Mouse (Mus musculus) neural tube, embryonic 15.5 days (tissue): ENCODE data around the gene Mthfd1. TPM values are rescaled to one million over a fixed set of nuclear protein-coding genes. Genes with fewer than 3 reads are reported as not detected.
"Not testable (repeated sequence)": the region's sequence is repeated elsewhere in the genome, so short reads cannot be mapped to it uniquely, and the experiment has no call there.

Experiments
- ATAC-seq: fragments of 200-750 bp; cut with Nextera tagmentation; 2 replicates; pipeline ENCODE4 v1.8.0; 2017; ENCODE audit warnings: mild to moderate bottlenecking, moderate TSS enrichment, moderate library complexity; ENCODE audit not compliant: low FRiP score
- H3K27ac ChIP-seq: fragments of 300-500 bp; sonication (generic); replicated peaks from 2 replicates; pipeline ENCODE4 v1.5.1; 2015; ENCODE audit warnings: mild to moderate bottlenecking, inconsistent platforms
- H3K27me3 ChIP-seq: fragments of 300-500 bp; sonication (generic); replicated peaks from 2 replicates; pipeline ENCODE4 v1.6.1; 2015; ENCODE audit warnings: inconsistent platforms
- H3K36me3 ChIP-seq: fragments of 300-500 bp; sonication (generic); 2 replicates; pipeline ENCODE4 v1.6.1; 2015; ENCODE audit warnings: inconsistent platforms
- H3K4me1 ChIP-seq: fragments of 300-500 bp; sonication (generic); 2 replicates; pipeline ENCODE4 v1.6.1; 2015; ENCODE audit warnings: inconsistent platforms
- H3K4me2 ChIP-seq: fragments of 300-500 bp; sonication (generic); 2 replicates; pipeline ENCODE4 v1.6.1; 2015; ENCODE audit warnings: inconsistent platforms, mild to moderate bottlenecking, moderate library complexity
- H3K4me3 ChIP-seq: fragments of 300-500 bp; sonication (generic); replicated peaks from 2 replicates; pipeline ENCODE4 v1.5.1; 2015; ENCODE audit warnings: mild to moderate bottlenecking, inconsistent platforms
- H3K9ac ChIP-seq: fragments of 300-500 bp; sonication (generic); replicated peaks from 2 replicates; pipeline ENCODE4 v1.6.1; 2015; ENCODE audit warnings: mild to moderate bottlenecking, inconsistent platforms
- H3K9me3 ChIP-seq: fragments of 300-500 bp; sonication (generic); replicated peaks from 2 replicates; pipeline ENCODE4 v1.6.1; 2016; ENCODE audit warnings: inconsistent platforms
- WGBS: fragments of 180-500 bp; shearing (Covaris S2); methylation state at CpG from one replicate; pipeline ENCODE4 v1.1.7; 2015; ENCODE audit warnings: mixed read lengths; 5-methylcytosine and 5-hydroxymethylcytosine counted together
- polyA plus RNA-seq: library from polyadenylated mRNA; unstranded; fragments of >200 nt; fragmentation: Nextera tagmentation; extraction: Ambion mirVana; gene quantifications from 2 replicates; pipeline ENCODE4 v1.2.1, GENCODE M21; 2015

Mthfd1 gene
- 29.3 and 43.5 TPM in 2 replicates for polyA plus RNA-seq

- peak; percentile 100 for ATAC-seq
- no peaks in the 10 kb centered on the region for H3K36me3 ChIP-seq
- under 1% methylated on average over 43 of the region's 43 CpGs for WGBS
- peak within 1 kb of the TSS; percentile 71 for H3K4me3 ChIP-seq
- peaks cover 24% of the 10 kb centered on the region for H3K4me1 ChIP-seq
- peak within 1 kb of the TSS; percentile 87 for H3K27ac ChIP-seq
- H3K27me3 ChIP-seq = no peaks in the 10 kb centered on the region
- peak within 1 kb of the TSS; percentile 75 for H3K9ac ChIP-seq
- H3K9me3 ChIP-seq = no peaks in the 10 kb centered on the region
- H3K4me2 ChIP-seq = peak within 1 kb of the TSS; percentile 94
These were observed at the start of gene Mthfd1 for GRCm38 (mm10) chr12:76254725-76255498. Gene Mthfd1 (plus strand): TSS chr12:76255298.

- Histone ChIP-seq H3K27ac (no peak overlapping the region), H3K36me3 (no peaks in the 10 kb centered on the region), H3K4me3 (no peak overlapping the region), H3K27me3 (no peaks in the 10 kb centered on the region), H3K4me2 (no peak overlapping the region), H3K9me3 (no peaks in the 10 kb centered on the region), H3K4me1 (no peaks in the 10 kb centered on the region), H3K9ac (no peak overlapping the region)
- no peak for ATAC-seq
- 91% methylated on average over 5 of the region's 5 CpGs for WGBS
These were observed 45.6 kb upstream of the Mthfd1 start for GRCm38 (mm10) chr12:76209429-76209974.

GRCm38 (mm10) chr12:76215121-76215520 is 40.0 kb upstream of the Mthfd1 start:
- H3K4me1 ChIP-seq = 0 out of 2 replicates have a peak, but pooled peaks cover 2% of the 10 kb centered on the region
- no peak overlapping the region for H3K4me2 ChIP-seq
- no peak overlapping the region for H3K4me3 ChIP-seq
- no peaks in the 10 kb centered on the region for H3K27me3 ChIP-seq
- WGBS = 27% methylated on average over 5 of the region's 5 CpGs
- no peak for ATAC-seq
- no peak overlapping the region for H3K27ac ChIP-seq
- H3K36me3 ChIP-seq = no peaks in the 10 kb centered on the region
- H3K9me3 ChIP-seq = no peaks in the 10 kb centered on the region
- no peak overlapping the region for H3K9ac ChIP-seq

- 78% methylated on average over 11 of the region's 11 CpGs for WGBS
- ATAC-seq = no peak
These were observed 38.4 kb upstream of the Mthfd1 start for GRCm38 (mm10) chr12:76216716-76217115.

GRCm38 (mm10) chr12:76222104-76222503 is 33.0 kb upstream of the Mthfd1 start:
- not testable (repeated sequence) for H3K9ac ChIP-seq, H3K27ac ChIP-seq
- 62% methylated on average over 4 of the region's 8 CpGs for WGBS

More at GRCm38 (mm10) chr12:76216716-76217115, 38.4 kb upstream of the Mthfd1 start:
- Histone ChIP-seq H3K27ac (no peak overlapping the region), H3K36me3 (no peaks in the 10 kb centered on the region), H3K4me3 (no peak overlapping the region), H3K4me1 (0 out of 2 replicates have a peak, but pooled peaks cover 2% of the 10 kb centered on the region), H3K4me2 (no peak overlapping the region), H3K27me3 (no peaks in the 10 kb centered on the region), H3K9me3 (no peaks in the 10 kb centered on the region), H3K9ac (no peak overlapping the region)

GRCm38 (mm10) chr12:76230644-76231043 is 24.5 kb upstream of the Mthfd1 start:
- no peaks in the 10 kb centered on the region for H3K27me3 ChIP-seq
- H3K9me3 ChIP-seq = no peaks in the 10 kb centered on the region
- ATAC-seq = no peak
- 86% methylated on average over 6 of the region's 6 CpGs for WGBS
- H3K36me3 ChIP-seq = no peaks in the 10 kb centered on the region
- H3K4me2 ChIP-seq = no peak overlapping the region
- no peaks in the 10 kb centered on the region for H3K4me1 ChIP-seq
- no peak overlapping the region for H3K27ac ChIP-seq
- H3K4me3 ChIP-seq = no peak overlapping the region
- H3K9ac ChIP-seq = no peak overlapping the region

More at GRCm38 (mm10) chr12:76222104-76222503, 33.0 kb upstream of the Mthfd1 start:
- not testable (repeated sequence) for H3K36me3 ChIP-seq, H3K4me2 ChIP-seq, ATAC-seq, H3K4me3 ChIP-seq, H3K9me3 ChIP-seq, H3K27me3 ChIP-seq, H3K4me1 ChIP-seq

- Histone ChIP-seq H3K27ac (no peak overlapping the region), H3K36me3 (no peaks in the 10 kb centered on the region), H3K27me3 (no peaks in the 10 kb centered on the region), H3K9me3 (no peaks in the 10 kb centered on the region), H3K4me3 (no peak overlapping the region), H3K9ac (no peak overlapping the region), H3K4me1 (no peaks in the 10 kb centered on the region), H3K4me2 (no peak overlapping the region)
- WGBS = 87% methylated on average over 6 of the region's 6 CpGs
- no peak for ATAC-seq
These were observed 19.8 kb upstream of the Mthfd1 start for GRCm38 (mm10) chr12:76235253-76235652.

GRCm38 (mm10) chr12:76239145-76239838 is 15.8 kb upstream of the Mthfd1 start:
- Histone ChIP-seq H3K9ac (no peak overlapping the region), H3K4me2 (no peak overlapping the region), H3K27ac (no peak overlapping the region), H3K9me3 (no peaks in the 10 kb centered on the region), H3K4me3 (no peak overlapping the region), H3K36me3 (no peaks in the 10 kb centered on the region), H3K27me3 (no peaks in the 10 kb centered on the region), H3K4me1 (no peaks in the 10 kb centered on the region)
- no peak for ATAC-seq
- 80% methylated on average over 10 of the region's 10 CpGs for WGBS

- no peak overlapping the region for H3K27ac ChIP-seq
- no peaks in the 10 kb centered on the region for H3K9me3 ChIP-seq
- no peaks in the 10 kb centered on the region for H3K27me3 ChIP-seq
- no peaks in the 10 kb centered on the region for H3K4me1 ChIP-seq
- ATAC-seq = no peak
- H3K36me3 ChIP-seq = no peaks in the 10 kb centered on the region
- WGBS = 81% methylated on average over 7 of the region's 7 CpGs
- no peak overlapping the region for H3K9ac ChIP-seq
- H3K4me2 ChIP-seq = no peak overlapping the region
- no peak overlapping the region for H3K4me3 ChIP-seq
These were observed 15.1 kb upstream of the Mthfd1 start for GRCm38 (mm10) chr12:76239839-76240571.

GRCm38 (mm10) chr12:76240670-76241069 is 14.4 kb upstream of the Mthfd1 start:
- 98% methylated on average over 3 of the region's 3 CpGs for WGBS
- Histone ChIP-seq H3K36me3 (no peaks in the 10 kb centered on the region), H3K27me3 (no peaks in the 10 kb centered on the region), H3K9me3 (no peaks in the 10 kb centered on the region), H3K9ac (no peak overlapping the region), H3K27ac (no peak overlapping the region), H3K4me3 (no peak overlapping the region), H3K4me1 (no peaks in the 10 kb centered on the region), H3K4me2 (no peak overlapping the region)
- no peak for ATAC-seq

- no peak for ATAC-seq
- Histone ChIP-seq H3K4me2 (no peak overlapping the region), H3K4me1 (no peaks in the 10 kb centered on the region), H3K9me3 (no peaks in the 10 kb centered on the region), H3K27ac (no peak overlapping the region), H3K27me3 (no peaks in the 10 kb centered on the region), H3K36me3 (no peaks in the 10 kb centered on the region), H3K4me3 (no peak overlapping the region), H3K9ac (no peak overlapping the region)
- 87% methylated on average over 3 of the region's 3 CpGs for WGBS
These were observed 14.0 kb upstream of the Mthfd1 start for GRCm38 (mm10) chr12:76241084-76241483.
